Mouse (Mus musculus): ENCODE results near the gene Snd1. TPM values are rescaled to one million over a fixed set of nuclear protein-coding genes. Genes with fewer than 3 reads are reported as not detected.

Snd1 gene
- polyA plus RNA-seq, 1 experiment from 2014 or later = 139 TPM

DNA sequence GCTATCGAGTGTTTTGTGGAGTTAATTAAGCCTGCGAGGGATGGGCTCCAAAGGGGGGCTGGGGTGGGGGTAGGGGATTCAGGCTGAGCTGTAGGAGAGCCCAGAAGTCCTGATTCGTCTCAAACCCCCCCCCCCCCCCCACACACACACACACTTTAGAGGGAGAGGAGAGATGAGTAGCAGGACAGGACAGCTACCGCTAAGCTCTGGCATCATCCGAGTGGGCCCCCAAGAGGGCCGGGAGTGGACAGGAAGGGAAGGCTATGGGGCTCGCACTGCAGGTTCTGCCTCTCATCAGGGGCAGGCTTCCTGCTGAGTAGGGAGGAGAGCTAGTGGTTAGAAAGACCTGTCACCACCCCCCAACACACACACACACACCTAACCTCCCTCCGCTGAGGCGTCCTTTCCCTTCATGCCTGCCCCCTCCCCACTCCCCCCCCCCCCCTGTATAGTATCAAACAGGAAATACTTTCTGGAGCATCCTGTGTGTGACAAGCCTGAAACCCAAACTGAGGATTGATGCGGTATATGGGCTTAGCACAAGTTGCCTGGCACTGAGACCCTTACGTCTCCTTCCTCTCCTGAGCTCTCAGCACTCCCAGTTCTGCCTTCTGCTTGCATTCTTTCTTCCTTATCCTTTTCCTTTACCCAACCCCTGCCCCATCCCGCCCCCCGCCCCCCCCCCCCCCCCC is 456.8 kb downstream of the Snd1 start:
- Histone ChIP-seq H3K4me3 (ENCODE audit: low read depth, low read length) (peak overlapping the region; percentile 16; the same call in 1 of the 2 replicates), H3K9ac (ENCODE audit: low read length) (no peak overlapping the region), H3K9me3 (ENCODE audit: control insufficient read depth, low read length) (no peaks in the 10 kb centered on the region), H3K4me1 (replicated peaks; ENCODE audit: control insufficient read depth, insufficient read depth, low read length) (no peaks in the 10 kb centered on the region; the same call in none of the 2 replicates), H3K27me3 (replicated peaks; ENCODE audit: control insufficient read depth, insufficient read depth, low read length) (no peaks in the 10 kb centered on the region), H3K27ac (ENCODE audit: low read depth) (no peak overlapping the region), H3K4me2 (ENCODE audit: low read length) (peak overlapping the region; percentile 36), H3K36me3 (ENCODE audit: control insufficient read depth, insufficient read depth, low read length) (no peaks in the 10 kb centered on the region)
- no peak for DNase-seq (ENCODE audit: low spot score)
- peak; percentile 60; the same call in 1 of the 2 replicates for ATAC-seq (replicated peaks; ENCODE audit: low FRiP score, low TSS enrichment, low read depth)
- 5% methylated on average over 10 of the region's 13 CpGs for WGBS

DNA sequence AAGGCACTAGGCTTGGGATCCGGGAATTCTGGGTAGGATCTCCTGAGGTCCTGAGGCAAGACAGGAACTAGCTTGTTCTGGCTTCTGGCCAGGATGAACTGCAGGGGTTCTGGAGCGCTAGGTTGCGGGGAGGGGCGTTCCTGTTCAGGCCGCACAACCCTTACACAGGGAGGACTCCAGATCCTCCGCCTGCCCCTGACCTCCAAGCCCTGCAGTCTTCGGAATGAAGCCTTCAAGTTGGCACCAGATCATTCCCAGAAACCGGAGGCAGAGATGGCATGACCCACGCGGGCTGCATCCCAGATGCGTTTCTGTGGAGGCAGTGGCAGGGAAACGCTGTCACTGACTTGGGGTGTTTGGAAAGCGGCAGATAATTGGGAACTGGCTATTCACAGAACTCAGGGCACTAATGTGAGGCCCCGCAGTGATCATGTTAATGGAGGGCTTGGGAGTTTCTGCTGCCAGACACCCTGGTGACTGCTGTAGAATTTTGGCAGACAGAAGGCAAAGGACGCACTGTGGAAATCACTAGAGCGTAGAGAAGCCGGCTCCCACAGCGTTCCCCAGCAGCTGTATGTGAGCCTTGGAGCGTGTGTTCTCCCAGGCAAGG is 457.5 kb downstream of the Snd1 start:
- H3K9me3 ChIP-seq (ENCODE audit: control insufficient read depth, low read length) = no peaks in the 10 kb centered on the region
- no peak overlapping the region for H3K27ac ChIP-seq (ENCODE audit: low read depth)
- peak; percentile 36; the same call in 1 of the 2 replicates for ATAC-seq (replicated peaks; ENCODE audit: low FRiP score, low TSS enrichment, low read depth)
- peak overlapping the region; percentile 16; the same call in 1 of the 2 replicates for H3K4me3 ChIP-seq (ENCODE audit: low read depth, low read length)
- 11% methylated on average over 19 of the region's 19 CpGs for WGBS
- peak; percentile 62 for DNase-seq (ENCODE audit: low spot score)
- H3K4me2 ChIP-seq (ENCODE audit: low read length) = peak overlapping the region; percentile 36
- H3K27me3 ChIP-seq (replicated peaks; ENCODE audit: control insufficient read depth, insufficient read depth, low read length) = no peaks in the 10 kb centered on the region
- no peak overlapping the region for H3K9ac ChIP-seq (ENCODE audit: low read length)
- H3K4me1 ChIP-seq (replicated peaks; ENCODE audit: control insufficient read depth, insufficient read depth, low read length) = no peaks in the 10 kb centered on the region; the same call in none of the 2 replicates
- H3K36me3 ChIP-seq (ENCODE audit: control insufficient read depth, insufficient read depth, low read length) = no peaks in the 10 kb centered on the region

DNA sequence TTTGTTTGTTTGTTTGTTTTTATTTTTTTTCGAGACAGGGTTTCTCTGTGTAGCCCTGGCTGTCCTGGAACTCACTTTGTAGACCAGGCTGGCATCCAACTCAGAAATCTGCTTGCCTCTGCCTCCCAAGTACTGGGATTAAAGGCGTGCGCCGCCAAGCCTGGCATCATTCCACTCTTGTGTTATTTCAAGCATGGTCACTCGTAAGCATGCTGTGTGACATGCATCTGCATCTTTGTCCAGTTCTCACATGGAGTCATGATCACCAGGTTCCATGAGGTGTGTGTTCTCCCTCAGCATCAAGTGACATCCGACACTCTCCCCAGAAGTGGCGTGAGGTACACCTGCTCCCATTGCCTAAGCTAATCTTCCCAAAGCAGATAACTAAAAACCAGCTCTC is 460.8 kb downstream of the Snd1 start:
- Histone ChIP-seq H3K36me3 (ENCODE audit: control insufficient read depth, insufficient read depth, low read length) (no peaks in the 10 kb centered on the region), H3K4me2 (ENCODE audit: low read length) (no peak overlapping the region), H3K27ac (ENCODE audit: low read depth) (no peak overlapping the region), H3K4me1 (replicated peaks; ENCODE audit: control insufficient read depth, insufficient read depth, low read length) (no peaks in the 10 kb centered on the region; the same call in none of the 2 replicates), H3K9me3 (ENCODE audit: control insufficient read depth, low read length) (no peaks in the 10 kb centered on the region), H3K9ac (ENCODE audit: low read length) (no peak overlapping the region), H3K4me3 (ENCODE audit: low read depth, low read length) (no peak overlapping the region), H3K27me3 (replicated peaks; ENCODE audit: control insufficient read depth, insufficient read depth, low read length) (no peaks in the 10 kb centered on the region)
- DNase-seq (ENCODE audit: low spot score) (no peak), ATAC-seq (replicated peaks; ENCODE audit: low FRiP score, low TSS enrichment, low read depth) (no peak)
- WGBS = 88% methylated on average over 7 of the region's 7 CpGs

DNA sequence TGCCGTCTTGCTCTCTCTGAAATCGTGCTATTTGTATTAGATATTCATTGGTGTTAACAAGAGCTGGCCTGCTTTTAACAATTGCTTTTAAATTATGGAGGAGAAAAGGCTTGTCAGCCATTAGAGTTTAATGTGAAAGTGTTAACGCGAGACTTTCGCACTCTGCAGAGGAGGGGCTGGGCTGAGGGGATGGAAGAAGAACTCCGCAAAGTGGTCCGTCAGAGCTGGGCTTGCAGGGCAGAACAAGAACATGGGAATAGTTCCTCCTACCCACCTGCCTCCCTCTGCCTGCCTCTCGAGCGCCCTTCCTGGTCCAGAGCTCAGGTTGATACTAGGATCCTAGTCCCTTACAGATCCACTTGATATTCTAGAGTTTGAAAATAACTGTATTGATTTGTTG is 472.3 kb downstream of the Snd1 start:
- Histone ChIP-seq H3K36me3 (ENCODE audit: control insufficient read depth, insufficient read depth, low read length) (no peaks in the 10 kb centered on the region), H3K4me3 (ENCODE audit: low read depth, low read length) (no peak overlapping the region), H3K4me1 (replicated peaks; ENCODE audit: control insufficient read depth, insufficient read depth, low read length) (no peaks in the 10 kb centered on the region), H3K27me3 (replicated peaks; ENCODE audit: control insufficient read depth, insufficient read depth, low read length) (no peaks in the 10 kb centered on the region), H3K9ac (ENCODE audit: low read length) (no peak overlapping the region), H3K27ac (ENCODE audit: low read depth) (no peak overlapping the region), H3K4me2 (ENCODE audit: low read length) (no peak overlapping the region), H3K9me3 (ENCODE audit: control insufficient read depth, low read length) (no peaks in the 10 kb centered on the region)
- WGBS = 55% methylated on average over 9 of the region's 9 CpGs
- ATAC-seq (replicated peaks; ENCODE audit: low FRiP score, low TSS enrichment, low read depth) = no peak
- DNase-seq (ENCODE audit: low spot score) = no peak

DNA sequence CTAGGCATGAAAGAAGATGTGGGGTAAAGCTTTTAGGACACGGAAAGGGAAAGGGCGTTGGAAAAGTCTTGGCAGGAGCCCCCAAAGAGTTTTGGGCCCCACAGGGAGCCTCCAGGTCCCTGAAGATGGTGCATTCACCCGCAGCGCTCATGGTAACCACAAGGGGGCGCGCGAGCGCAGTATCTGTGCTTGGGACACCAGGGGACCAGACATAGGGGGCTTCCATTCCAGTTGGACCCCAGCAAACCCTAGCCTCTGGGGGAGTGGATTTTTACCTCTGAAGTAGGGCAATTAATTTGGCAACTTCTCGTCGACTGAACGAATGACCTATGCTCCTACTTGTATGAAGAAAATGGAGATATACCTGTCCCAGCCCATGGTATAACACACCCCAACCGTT is 474.3 kb downstream of the Snd1 start:
- Histone ChIP-seq H3K4me3 (ENCODE audit: low read depth, low read length) (no peak overlapping the region), H3K27ac (ENCODE audit: low read depth) (no peak overlapping the region), H3K27me3 (replicated peaks; ENCODE audit: control insufficient read depth, insufficient read depth, low read length) (no peaks in the 10 kb centered on the region), H3K9ac (ENCODE audit: low read length) (no peak overlapping the region), H3K9me3 (ENCODE audit: control insufficient read depth, low read length) (no peaks in the 10 kb centered on the region), H3K4me1 (replicated peaks; ENCODE audit: control insufficient read depth, insufficient read depth, low read length) (no peaks in the 10 kb centered on the region), H3K4me2 (ENCODE audit: low read length) (no peak overlapping the region), H3K36me3 (ENCODE audit: control insufficient read depth, insufficient read depth, low read length) (no peaks in the 10 kb centered on the region)
- 16% methylated on average over 12 of the region's 12 CpGs for WGBS
- ATAC-seq (replicated peaks; ENCODE audit: low FRiP score, low TSS enrichment, low read depth) (no peak), DNase-seq (ENCODE audit: low spot score) (peak; percentile 89)

DNA sequence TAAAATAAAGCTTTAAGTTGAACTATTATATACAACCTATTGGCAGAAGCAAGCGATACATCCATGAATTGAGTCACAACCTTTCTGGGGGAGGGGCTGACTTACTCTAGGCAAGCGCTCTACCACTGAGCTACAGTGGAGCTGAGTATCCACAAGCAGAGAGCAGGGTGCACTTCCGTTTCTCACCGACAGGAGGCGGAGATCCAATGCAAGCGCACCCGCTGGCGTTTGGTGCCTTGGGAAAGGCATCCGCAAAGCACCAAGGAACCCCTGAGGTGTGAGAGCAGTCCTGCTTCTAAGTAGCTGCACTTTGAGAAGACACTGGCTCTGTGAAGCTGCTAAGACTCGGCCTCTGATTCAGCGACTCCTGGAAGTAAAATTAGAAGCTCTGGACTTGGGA is 480.6 kb downstream of the Snd1 start:
- DNase-seq (ENCODE audit: low spot score) (peak; percentile 76), ATAC-seq (replicated peaks; ENCODE audit: low FRiP score, low TSS enrichment, low read depth) (no peak)
- WGBS = 18% methylated on average over 11 of the region's 11 CpGs
- no peak overlapping the region for H3K4me2 ChIP-seq (ENCODE audit: low read length)
- H3K9me3 ChIP-seq (ENCODE audit: control insufficient read depth, low read length) = no peaks in the 10 kb centered on the region
- H3K4me1 ChIP-seq (replicated peaks; ENCODE audit: control insufficient read depth, insufficient read depth, low read length) = no peaks in the 10 kb centered on the region
- no peaks in the 10 kb centered on the region for H3K36me3 ChIP-seq (ENCODE audit: control insufficient read depth, insufficient read depth, low read length)
- no peak overlapping the region for H3K27ac ChIP-seq (ENCODE audit: low read depth)
- no peak overlapping the region for H3K4me3 ChIP-seq (ENCODE audit: low read depth, low read length)
- no peaks in the 10 kb centered on the region for H3K27me3 ChIP-seq (replicated peaks; ENCODE audit: control insufficient read depth, insufficient read depth, low read length)
- no peak overlapping the region for H3K9ac ChIP-seq (ENCODE audit: low read length)

DNA sequence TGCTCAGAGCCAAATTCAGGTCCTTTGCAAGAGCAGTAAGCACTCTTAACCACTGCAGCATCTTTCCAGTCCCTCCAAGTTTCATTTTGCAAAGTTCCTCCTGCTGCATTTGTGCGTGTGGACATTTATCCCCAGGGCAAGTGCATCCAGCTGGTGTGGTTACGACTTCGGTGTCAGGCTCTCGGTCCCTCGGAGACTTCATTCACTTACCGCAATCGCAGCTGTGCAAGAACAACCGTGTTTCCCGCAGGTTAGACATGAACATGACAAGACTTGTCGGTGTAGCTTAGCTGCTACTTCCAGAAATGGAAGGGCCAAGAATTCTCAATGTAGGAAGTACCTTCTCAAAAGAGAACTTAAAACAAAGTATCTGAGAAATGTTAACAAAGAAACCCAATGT is 482.5 kb downstream of the Snd1 start:
- H3K27me3 ChIP-seq (replicated peaks; ENCODE audit: control insufficient read depth, insufficient read depth, low read length) = no peaks in the 10 kb centered on the region
- WGBS = 76% methylated on average over 10 of the region's 10 CpGs
- no peak overlapping the region for H3K27ac ChIP-seq (ENCODE audit: low read depth)
- no peaks in the 10 kb centered on the region for H3K4me1 ChIP-seq (replicated peaks; ENCODE audit: control insufficient read depth, insufficient read depth, low read length)
- no peaks in the 10 kb centered on the region for H3K9me3 ChIP-seq (ENCODE audit: control insufficient read depth, low read length)
- no peak overlapping the region for H3K4me3 ChIP-seq (ENCODE audit: low read depth, low read length)
- ATAC-seq (replicated peaks; ENCODE audit: low FRiP score, low TSS enrichment, low read depth) (no peak), DNase-seq (ENCODE audit: low spot score) (no peak)
- H3K9ac ChIP-seq (ENCODE audit: low read length) = no peak overlapping the region
- no peaks in the 10 kb centered on the region for H3K36me3 ChIP-seq (ENCODE audit: control insufficient read depth, insufficient read depth, low read length)
- H3K4me2 ChIP-seq (ENCODE audit: low read length) = no peak overlapping the region

DNA sequence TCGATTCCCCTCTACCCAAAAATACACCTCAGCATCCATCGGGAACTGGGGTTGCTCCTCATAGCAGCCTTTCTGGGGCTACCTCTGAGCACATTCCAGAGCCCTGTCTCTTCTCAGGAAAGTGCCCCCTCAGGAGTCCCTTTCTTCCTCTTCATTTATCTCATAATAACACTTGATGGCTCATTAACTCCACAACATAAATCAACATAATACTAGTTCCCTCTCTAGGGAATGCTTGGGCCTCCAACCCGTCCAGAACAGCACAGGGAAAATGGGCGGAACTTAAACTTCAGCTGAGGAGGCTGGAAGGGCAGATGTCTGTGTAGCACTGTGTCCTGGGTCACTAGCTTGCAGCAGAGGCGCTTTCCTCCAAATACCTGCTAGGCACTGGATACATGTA is 488.2 kb downstream of the Snd1 start:
- Histone ChIP-seq H3K4me1 (replicated peaks; ENCODE audit: control insufficient read depth, insufficient read depth, low read length) (no peaks in the 10 kb centered on the region), H3K4me3 (ENCODE audit: low read depth, low read length) (no peak overlapping the region), H3K27ac (ENCODE audit: low read depth) (no peak overlapping the region), H3K36me3 (ENCODE audit: control insufficient read depth, insufficient read depth, low read length) (no peaks in the 10 kb centered on the region), H3K27me3 (replicated peaks; ENCODE audit: control insufficient read depth, insufficient read depth, low read length) (no peaks in the 10 kb centered on the region), H3K9ac (ENCODE audit: low read length) (no peak overlapping the region), H3K4me2 (ENCODE audit: low read length) (no peak overlapping the region), H3K9me3 (ENCODE audit: control insufficient read depth, low read length) (no peaks in the 10 kb centered on the region)
- 59% methylated on average over 5 of the region's 5 CpGs for WGBS
- ATAC-seq (replicated peaks; ENCODE audit: low FRiP score, low TSS enrichment, low read depth) (no peak), DNase-seq (ENCODE audit: low spot score) (no peak)

DNA sequence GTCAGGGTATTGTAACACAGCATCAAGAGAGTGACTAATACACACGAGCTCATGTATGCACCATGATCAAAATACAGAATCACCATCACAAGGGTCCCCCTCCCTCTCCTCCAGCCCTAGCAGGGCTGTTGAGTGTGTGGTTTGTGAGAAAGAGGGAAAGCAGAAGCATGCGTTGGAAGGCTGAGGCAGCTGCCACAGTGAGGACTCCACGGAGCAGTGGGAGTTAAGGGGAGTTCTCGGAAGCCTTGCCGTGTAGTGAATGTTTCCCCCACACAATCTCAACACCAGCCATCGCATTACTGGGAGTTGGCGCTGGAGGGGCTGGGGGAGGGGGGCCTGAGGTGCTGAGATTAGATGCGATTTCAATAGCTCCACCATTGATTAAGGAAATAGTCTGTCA is 490.3 kb downstream of the Snd1 start:
- no peaks in the 10 kb centered on the region for H3K36me3 ChIP-seq (ENCODE audit: control insufficient read depth, insufficient read depth, low read length)
- no peak overlapping the region for H3K27ac ChIP-seq (ENCODE audit: low read depth)
- no peaks in the 10 kb centered on the region for H3K4me1 ChIP-seq (replicated peaks; ENCODE audit: control insufficient read depth, insufficient read depth, low read length)
- H3K4me3 ChIP-seq (ENCODE audit: low read depth, low read length) = no peak overlapping the region
- no peak overlapping the region for H3K4me2 ChIP-seq (ENCODE audit: low read length)
- no peaks in the 10 kb centered on the region for H3K9me3 ChIP-seq (ENCODE audit: control insufficient read depth, low read length)
- ATAC-seq (replicated peaks; ENCODE audit: low FRiP score, low TSS enrichment, low read depth) (no peak), DNase-seq (ENCODE audit: low spot score) (no peak)
- no peaks in the 10 kb centered on the region for H3K27me3 ChIP-seq (replicated peaks; ENCODE audit: control insufficient read depth, insufficient read depth, low read length)
- no peak overlapping the region for H3K9ac ChIP-seq (ENCODE audit: low read length)
- WGBS = 48% methylated on average over 8 of the region's 8 CpGs
